Mouse (Mus musculus): ENCODE results near the gene Mical3.

GRCm38 (mm10) chr6:120964179-120964578 is 166.6 kb downstream of the Mical3 start:
- TF ChIP-seq CTCF (IDR thresholded peaks at IDR 0.05; ENCODE audit: control insufficient read depth, insufficient read depth, insufficient read length): no peak
- TF ChIP-seq USF1 (IDR thresholded peaks at IDR 0.05; ENCODE audit: low read depth): no peak
- TF ChIP-seq FOSL1 (IDR thresholded peaks at IDR 0.05; ENCODE audit: insufficient read depth, low read length, poor library complexity, severe bottlenecking): no peak

Measured in C2C12 (cell line).